Mouse (Mus musculus) G1E (cell line): ENCODE measurements at regions not wholly inside any gene's neighbourhood (a gene's known extent, or its start where the extent isn't known, plus 50 kb on each side); places are given as distances from the start of the nearest gene placed in this dataset.

Experiments used
- ATAC-seq: 2 replicates; pipeline ENCODE4 v1.8.0; 2016; ENCODE audit warnings: mild to moderate bottlenecking; ENCODE audit not compliant: insufficient number of reproducible peaks, poor library complexity, low FRiP score, severe bottlenecking; ENCODE audit errors: extremely low read depth
- DNase-seq: peaks from one replicate; pipeline ENCODE4 v3.0.0; 2012; ENCODE audit warnings: low spot score
- H3K27me3 ChIP-seq: 2 replicates; pipeline ENCODE4 v1.6.1; 2012; ENCODE audit warnings: mild to moderate bottlenecking, low read length, inconsistent platforms; ENCODE audit not compliant: insufficient read depth
- H3K36me3 ChIP-seq: replicated peaks from 2 replicates; pipeline ENCODE3; 2012; ENCODE audit warnings: mild to moderate bottlenecking, inconsistent platforms
- H3K4me1 ChIP-seq: 2 replicates; pipeline ENCODE4 v1.6.1; 2012; ENCODE audit warnings: low read depth, low read length, inconsistent platforms, mixed read lengths; ENCODE audit not compliant: insufficient read depth
- H3K4me3 ChIP-seq: 2 replicates; pipeline ENCODE4 v1.5.1; 2012; ENCODE audit warnings: low read depth, mild to moderate bottlenecking, inconsistent platforms, low read length, moderate library complexity, mixed read lengths
- H3K9me3 ChIP-seq: replicated peaks from 2 replicates; pipeline ENCODE4 v1.6.1; 2012; ENCODE audit warnings: inconsistent platforms
- CTCF ChIP-seq: IDR thresholded peaks from 2 replicates; pipeline ENCODE4 v1.5.1; 2012; ENCODE audit warnings: low read depth, low read length, inconsistent platforms, mixed read lengths
- GATA1 ChIP-seq: IDR thresholded peaks from 2 replicates; pipeline ENCODE4 v1.6.1; 2012; ENCODE audit warnings: borderline replicate concordance, low read length, inconsistent platforms, mixed read lengths
- GATA2 ChIP-seq: IDR thresholded peaks from 2 replicates; pipeline ENCODE4 v1.6.1; 2012; ENCODE audit warnings: low read depth, low read length, inconsistent platforms, borderline replicate concordance
- POLR2AphosphoS5 ChIP-seq: IDR thresholded peaks from 2 replicates; pipeline ENCODE4 v1.6.1; 2012; ENCODE audit warnings: low read depth, low read length, inconsistent platforms; ENCODE audit not compliant: insufficient replicate concordance
- TAL1 ChIP-seq: conservative IDR thresholded peaks from 2 replicates; pipeline ENCODE4 v1.6.1; 2012; ENCODE audit warnings: low read depth, low read length, inconsistent platforms, mixed read lengths

GRCm38 (mm10) chr5:75518213-75518612 lies 56.5 kb upstream of the Kit start:
- no peak overlapping the region for H3K4me3 ChIP-seq
- no peak for DNase-seq
- H3K36me3 ChIP-seq, result no peaks in the 10 kb centered on the region
- H3K9me3 ChIP-seq, result no peaks in the 10 kb centered on the region
- no peak for ATAC-seq
- H3K27me3 ChIP-seq, result peaks cover 6% of the 10 kb centered on the region; the same call in 1 of the 2 replicates
- TF ChIP-seq TAL1 (no peak), GATA1 (no peak), CTCF (no peak), GATA2 (no peak), POLR2AphosphoS5 (no peak)
- H3K4me1 ChIP-seq, result peaks cover 7% of the 10 kb centered on the region

GRCm38 (mm10) chr5:75523041-75523678 lies 51.6 kb upstream of the Kit start:
- H3K27me3 ChIP-seq, result no peaks in the 10 kb centered on the region
- no peak for ATAC-seq
- DNase-seq, result no peak
- no peaks in the 10 kb centered on the region for H3K36me3 ChIP-seq
- H3K9me3 ChIP-seq, result no peaks in the 10 kb centered on the region
- no peak for TF ChIP-seq TAL1
- no peak for TF ChIP-seq GATA1
- TF ChIP-seq POLR2AphosphoS5, result no peak
- TF ChIP-seq CTCF, result no peak
- TF ChIP-seq GATA2, result no peak
- H3K4me1 ChIP-seq, result peaks cover 17% of the 10 kb centered on the region
- H3K4me3 ChIP-seq, result no peak overlapping the region
